9 mouse cellular contexts compared by ENCODE assay signal in genomic region chr9:97295770-97296169, GRCm38 (mm10).
DNase-seq lines count a peak whose midpoint lies in the region; ATAC-seq lines count a peak whose summit lies in the region.
"Had no signal": no experiment of that assay in that cellular context is flagged by ENCODE, and none has a peak within 500 bp of the region (broad histone marks: within the 10 kb centered on the region; RNA-seq: fewer than 3 reads in every experiment).

No protein-coding gene starts in this region.

- 33% methylated on average over 7 of the region's 7 CpGs for WGBS in midbrain, embryonic 11.5 days
- 44% methylated on average over 7 of the region's 7 CpGs for WGBS in midbrain, embryonic 10.5 days

- H3K4me2 ChIP-seq in midbrain, embryonic 11.5 days = no peak overlapping the region
- H3K4me2 ChIP-seq: neural tube, embryonic 13.5 days had no signal

- no peak overlapping the region for H3K27ac ChIP-seq in midbrain, embryonic 11.5 days (ENCODE audit: low read depth, low read length)
- no peak overlapping the region for H3K27ac ChIP-seq in midbrain, embryonic 10.5 days (replicated peaks)
- H3K27ac ChIP-seq: neural tube, embryonic 13.5 days had no signal

- DNase-seq in frontal cortex, postnatal 25 days (ENCODE audit: low spot score in 2 of 2) = peak; percentile 12 to 25
- peak; percentile 86 for DNase-seq in midbrain, embryonic 11.5 days (ENCODE audit: low spot score, missing footprints)
- DNase-seq in midbrain, embryonic 10.5 days (ENCODE audit: low spot score) = no peak
- DNase-seq in c-Kit-positive CD71-positive TER-119-positive erythroid progenitor cells, embryonic 14.5 days (ENCODE audit: low spot score) = peak; percentile 16
- DNase-seq in heart, postnatal 36 days = peak; percentile 8 to 26
- DNase-seq in mesoderm, embryonic 11.5 days (ENCODE audit: low read depth, low spot score) = peak; percentile 36

- H3K36me3 ChIP-seq in midbrain, embryonic 11.5 days (ENCODE audit: control insufficient read depth, insufficient read depth, low read length) = no peaks in the 10 kb centered on the region
- H3K36me3 ChIP-seq in midbrain, embryonic 10.5 days = no peaks in the 10 kb centered on the region
- H3K36me3 ChIP-seq: neural tube, embryonic 13.5 days had no signal

- no peak for ATAC-seq in frontal cortex, adult (ENCODE audit: low TSS enrichment)
- no peak for ATAC-seq in midbrain, embryonic 11.5 days (ENCODE audit: low FRiP score)
- no peak for ATAC-seq in erythroblast, adult 5-6 weeks (replicated peaks; ENCODE audit: low FRiP score, poor library complexity, severe bottlenecking)

- no peaks in the 10 kb centered on the region for H3K27me3 ChIP-seq in midbrain, embryonic 11.5 days (ENCODE audit: control insufficient read depth, insufficient read depth, low read length)
- H3K27me3 ChIP-seq in midbrain, embryonic 10.5 days (ENCODE audit: low read depth, poor library complexity, severe bottlenecking) = no peaks in the 10 kb centered on the region
- H3K27me3 ChIP-seq: neural tube, embryonic 13.5 days had no signal

- intact Hi-C loops in heart, postnatal 36 days (cut with DNase I) = loop anchor here (10.0 kb wide), 1 partner anchor 1239 kb away; no protein-coding TSS in a partner anchor

- no peaks in the 10 kb centered on the region; the same call in 1 of the 2 replicates for H3K4me1 ChIP-seq in midbrain, embryonic 11.5 days (ENCODE audit: control insufficient read depth, insufficient read depth, low read length)
- peaks cover 4% of the 10 kb centered on the region; the same call in 1 of the 2 replicates for H3K4me1 ChIP-seq in midbrain, embryonic 10.5 days

- H3K9ac ChIP-seq in midbrain, embryonic 11.5 days (ENCODE audit: low read length) = no peak overlapping the region
- H3K9ac ChIP-seq: neural tube, embryonic 13.5 days had no signal

- H3K9me3 ChIP-seq in midbrain, embryonic 11.5 days (ENCODE audit: control insufficient read depth, low read length) = no peaks in the 10 kb centered on the region
- H3K9me3 ChIP-seq in midbrain, embryonic 10.5 days (replicated peaks) = no peaks in the 10 kb centered on the region
- H3K9me3 ChIP-seq: neural tube, embryonic 13.5 days had no signal

- no peak overlapping the region for H3K4me3 ChIP-seq in midbrain, embryonic 11.5 days (ENCODE audit: low read depth, low read length)
- H3K4me3 ChIP-seq in midbrain, embryonic 10.5 days = no peak overlapping the region
- H3K4me3 ChIP-seq: neural tube, embryonic 13.5 days had no signal
